Mouse (Mus musculus): ENCODE results near the gene Tlr12. TPM values are rescaled to one million over a fixed set of nuclear protein-coding genes. Genes with fewer than 3 reads are reported as not detected.
A peak's percentile ranks its signal among the peaks of the same experiment; 100 is the strongest.

Tlr12 gene
- polyA plus RNA-seq, 1 experiment = 10.7 TPM

DNA sequence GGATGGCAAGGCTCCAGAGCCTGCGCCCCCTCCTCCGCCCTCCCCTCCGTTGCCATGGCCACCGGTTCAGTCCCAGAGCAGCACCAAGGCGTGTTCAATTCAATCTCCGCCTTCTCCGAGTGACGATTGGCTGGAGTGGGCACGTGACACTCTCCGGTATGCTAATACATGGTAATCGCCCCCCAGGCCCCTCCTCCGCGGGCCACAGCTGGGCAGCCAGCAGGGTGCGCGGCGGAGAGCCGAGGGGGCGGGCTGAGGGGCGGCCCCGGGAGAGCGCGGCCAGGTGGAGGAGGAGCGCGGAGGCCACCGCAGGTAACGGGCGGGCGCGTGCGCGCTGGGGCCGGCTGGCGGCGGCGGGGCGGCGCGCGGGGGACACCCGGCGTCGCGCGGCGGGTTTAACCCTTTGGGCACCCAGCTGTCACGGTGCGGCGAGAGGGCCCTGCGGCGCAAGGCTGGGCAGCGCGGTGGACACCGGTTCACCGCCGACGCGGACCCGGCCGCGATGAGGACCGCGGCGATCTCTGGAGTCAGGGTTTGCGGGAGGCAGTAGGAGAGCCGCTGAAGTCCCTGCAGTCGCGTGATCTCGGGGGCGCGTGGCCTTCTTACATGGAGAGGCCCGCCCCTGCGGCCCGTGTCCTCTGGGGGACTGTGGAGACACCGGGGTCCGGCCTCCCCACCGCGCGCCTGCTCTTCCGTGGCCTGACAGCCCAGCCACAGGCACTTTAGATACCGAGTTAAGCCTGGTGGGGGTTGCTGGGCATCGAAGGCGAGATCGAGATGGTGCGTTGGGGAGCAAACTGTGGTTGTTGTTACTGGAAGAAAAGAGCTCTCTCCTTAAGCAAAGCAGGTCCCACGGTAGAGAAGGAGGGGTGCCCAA, 36.3 kb upstream of the Tlr12 start, which contains the start of gene Phc2:
Gene Phc2 (plus strand): TSS at position 198 of the 877 bp plus-strand sequence.
- peaks cover 3% of the 10 kb centered on the region; the same call in 1 of the 2 replicates for H3K4me1 ChIP-seq (ENCODE audit: control insufficient read depth, insufficient read depth, insufficient read length)
- peak within 1 kb of the TSS; percentile 69 for H3K4me3 ChIP-seq (ENCODE audit: extremely low read depth, insufficient read depth, insufficient read length)
- H3K27me3 ChIP-seq (ENCODE audit: control insufficient read depth, insufficient read depth, low read length) = no peaks in the 10 kb centered on the region
- TF ChIP-seq POLR2A (IDR thresholded peaks at IDR 0.05; ENCODE audit: low read depth, low read length) = no peak
- no peak for TF ChIP-seq CTCF (IDR thresholded peaks at IDR 0.05; ENCODE audit: extremely low read depth, insufficient read depth, insufficient read length, insufficient replicate concordance)
- H3K36me3 ChIP-seq (ENCODE audit: control insufficient read depth, insufficient read depth, low read length) = no peaks in the 10 kb centered on the region
- WGBS = 1% methylated on average over 73 of the region's 85 CpGs
- peak within 1 kb of the TSS; percentile 33 for H3K27ac ChIP-seq (ENCODE audit: insufficient read depth, low read length)
- peak; percentile 84 to 95 for DNase-seq (ENCODE audit: low read depth in 1 of 2, low spot score in 2 of 2)

DNA sequence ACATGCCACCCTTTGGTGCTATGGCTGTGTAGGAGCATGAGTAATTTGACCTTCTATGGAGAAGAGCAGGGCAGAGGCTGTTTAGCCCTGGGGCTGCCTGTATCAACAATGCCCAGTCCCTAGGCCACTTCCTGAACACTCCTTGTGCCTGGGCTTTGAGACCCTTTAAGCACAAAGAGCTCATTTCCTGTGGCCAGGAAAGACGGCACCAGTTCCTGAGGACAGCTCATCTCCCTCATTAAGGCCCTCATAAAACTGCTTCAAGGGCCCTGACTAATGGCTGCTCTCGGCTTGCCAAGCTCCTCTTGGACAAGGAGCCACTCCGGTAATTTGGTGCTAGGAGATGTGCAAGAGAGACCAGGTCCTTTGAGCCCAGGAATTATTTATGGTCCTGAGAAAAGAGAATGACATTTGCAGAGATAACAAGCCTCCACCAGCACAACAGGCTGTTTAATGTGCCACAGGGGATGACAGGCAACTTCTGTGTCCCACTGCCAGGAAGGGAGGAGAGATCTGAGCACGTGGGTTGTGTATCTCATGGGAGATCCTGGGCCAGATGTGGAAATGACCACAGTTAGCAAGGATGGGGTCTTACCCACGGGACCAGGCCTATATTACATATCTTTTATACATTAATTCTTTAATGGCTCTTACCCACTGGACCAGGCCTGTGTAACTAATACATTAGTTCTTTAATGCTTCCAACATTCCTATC, 34.3 kb upstream of the Tlr12 start:
- H3K27me3 ChIP-seq (ENCODE audit: control insufficient read depth, insufficient read depth, low read length) = no peaks in the 10 kb centered on the region
- 60% methylated on average over 5 of the region's 5 CpGs for WGBS
- peaks cover 6% of the 10 kb centered on the region for H3K4me1 ChIP-seq (ENCODE audit: control insufficient read depth, insufficient read depth, insufficient read length)

DNA sequence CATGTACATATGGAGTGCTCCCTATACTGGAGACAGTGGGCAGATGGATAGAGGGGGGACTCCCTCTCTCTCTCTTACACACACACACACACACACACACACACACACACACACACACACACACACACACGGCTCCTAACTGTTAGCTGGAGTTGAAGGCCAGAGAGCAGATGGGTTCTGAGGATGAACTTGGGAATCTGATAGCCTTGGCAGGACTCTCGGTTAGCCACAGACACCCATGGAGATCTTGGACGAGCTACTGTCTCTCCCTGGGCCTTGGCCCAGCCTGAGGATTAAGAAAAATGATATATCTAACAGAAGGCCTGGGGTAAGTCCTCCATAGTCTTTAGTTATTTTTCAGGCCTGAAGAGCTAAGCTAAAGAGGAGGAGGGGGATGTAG, 33.1 kb upstream of the Tlr12 start:
- H3K36me3 ChIP-seq (ENCODE audit: control insufficient read depth, insufficient read depth, low read length) = no peaks in the 10 kb centered on the region
- H3K27me3 ChIP-seq (ENCODE audit: control insufficient read depth, insufficient read depth, low read length) = no peaks in the 10 kb centered on the region
- WGBS = 82% methylated on average over 3 of the region's 3 CpGs
- no peak overlapping the region for H3K27ac ChIP-seq (ENCODE audit: insufficient read depth, low read length)
- no peak overlapping the region for H3K4me3 ChIP-seq (ENCODE audit: extremely low read depth, insufficient read depth, insufficient read length)
- DNase-seq (ENCODE audit: low read depth in 1 of 2, low spot score in 2 of 2) = no peak
- TF ChIP-seq CTCF (IDR thresholded peaks at IDR 0.05; ENCODE audit: extremely low read depth, insufficient read depth, insufficient read length, insufficient replicate concordance) (no peak), POLR2A (IDR thresholded peaks at IDR 0.05; ENCODE audit: low read depth, low read length) (no peak)
- peaks cover 6% of the 10 kb centered on the region for H3K4me1 ChIP-seq (ENCODE audit: control insufficient read depth, insufficient read depth, insufficient read length)

More for the DNA sequence above, 34.3 kb upstream of the Tlr12 start:
- DNase-seq (ENCODE audit: low read depth in 1 of 2, low spot score in 2 of 2) = no peak
- Histone ChIP-seq H3K4me3 (ENCODE audit: extremely low read depth, insufficient read depth, insufficient read length) (no peak overlapping the region), H3K27ac (ENCODE audit: insufficient read depth, low read length) (no peak overlapping the region), H3K36me3 (ENCODE audit: control insufficient read depth, insufficient read depth, low read length) (no peaks in the 10 kb centered on the region)
- TF ChIP-seq POLR2A (IDR thresholded peaks at IDR 0.05; ENCODE audit: low read depth, low read length) (no peak), CTCF (IDR thresholded peaks at IDR 0.05; ENCODE audit: extremely low read depth, insufficient read depth, insufficient read length, insufficient replicate concordance) (no peak)

DNA sequence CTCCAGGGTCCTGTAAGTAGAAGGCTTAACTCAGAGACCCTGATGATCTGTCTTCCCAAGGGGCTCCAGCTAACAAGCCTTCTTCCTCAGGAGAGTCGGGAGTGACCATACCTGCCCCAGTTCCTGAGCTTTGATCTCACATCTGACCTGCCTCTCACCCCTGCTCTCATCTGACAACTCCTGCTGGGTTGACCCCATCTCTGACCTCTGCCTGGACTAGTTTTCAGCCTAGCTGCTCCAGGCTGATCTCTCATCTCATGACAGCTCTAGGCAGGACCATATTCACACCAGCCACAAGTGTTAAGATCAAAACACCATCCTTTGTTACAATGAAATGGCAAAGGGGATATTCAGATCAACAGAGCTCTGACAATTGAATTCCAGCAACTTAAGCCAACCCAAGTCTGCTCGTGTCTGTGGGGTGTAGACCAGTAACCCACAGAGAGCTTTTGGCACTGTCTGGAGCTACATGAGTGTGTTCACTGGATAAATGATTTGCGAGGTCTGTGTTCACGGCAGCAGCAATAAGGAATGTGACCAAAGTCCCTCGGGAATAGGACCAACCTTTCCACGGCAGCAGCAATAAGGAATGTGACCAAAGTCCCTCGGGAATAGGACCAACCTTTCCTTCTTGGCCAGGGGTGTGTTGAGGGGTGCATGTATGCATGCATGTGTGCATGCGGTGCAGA, 30.3 kb upstream of the Tlr12 start:
- Histone ChIP-seq H3K4me1 (ENCODE audit: control insufficient read depth, insufficient read depth, insufficient read length) (peaks cover 3% of the 10 kb centered on the region; the same call in 1 of the 2 replicates), H3K27ac (ENCODE audit: insufficient read depth, low read length) (no peak overlapping the region), H3K4me3 (ENCODE audit: extremely low read depth, insufficient read depth, insufficient read length) (no peak overlapping the region), H3K27me3 (ENCODE audit: control insufficient read depth, insufficient read depth, low read length) (no peaks in the 10 kb centered on the region), H3K36me3 (ENCODE audit: control insufficient read depth, insufficient read depth, low read length) (no peaks in the 10 kb centered on the region)
- TF ChIP-seq POLR2A (IDR thresholded peaks at IDR 0.05; ENCODE audit: low read depth, low read length) (no peak), CTCF (IDR thresholded peaks at IDR 0.05; ENCODE audit: extremely low read depth, insufficient read depth, insufficient read length, insufficient replicate concordance) (no peak)
- WGBS = 87% methylated on average over 8 of the region's 8 CpGs
- DNase-seq (ENCODE audit: low read depth in 1 of 2, low spot score in 2 of 2) = no peak

DNA sequence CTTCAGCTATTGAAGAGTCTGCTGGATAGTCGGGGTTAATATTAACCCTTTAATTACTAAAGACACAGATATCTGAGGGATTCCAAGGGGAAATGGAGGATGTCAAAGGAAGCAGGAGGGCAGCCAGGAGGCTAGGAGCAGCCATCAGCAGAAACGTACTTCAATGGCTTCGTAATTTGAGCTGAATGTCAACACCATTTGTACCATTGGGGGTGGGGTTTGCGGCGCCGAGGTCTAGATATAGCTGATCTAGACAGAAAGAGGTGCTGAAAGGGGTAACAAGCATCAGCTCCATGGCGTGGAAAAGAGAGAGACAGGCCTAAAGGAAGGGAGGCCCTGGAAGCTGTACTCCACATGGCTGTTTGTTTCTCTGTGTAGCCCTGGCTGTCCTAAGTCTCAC, 28.3 kb upstream of the Tlr12 start:
- no peak overlapping the region for H3K4me3 ChIP-seq (ENCODE audit: extremely low read depth, insufficient read depth, insufficient read length)
- peaks cover 3% of the 10 kb centered on the region; the same call in 1 of the 2 replicates for H3K4me1 ChIP-seq (ENCODE audit: control insufficient read depth, insufficient read depth, insufficient read length)
- H3K27ac ChIP-seq (ENCODE audit: insufficient read depth, low read length) = no peak overlapping the region
- TF ChIP-seq POLR2A (IDR thresholded peaks at IDR 0.05; ENCODE audit: low read depth, low read length) = no peak
- no peaks in the 10 kb centered on the region for H3K36me3 ChIP-seq (ENCODE audit: control insufficient read depth, insufficient read depth, low read length)
- H3K27me3 ChIP-seq (ENCODE audit: control insufficient read depth, insufficient read depth, low read length) = no peaks in the 10 kb centered on the region
- DNase-seq (ENCODE audit: low read depth in 1 of 2, low spot score in 2 of 2) = no peak
- WGBS = 84% methylated on average over 7 of the region's 7 CpGs

DNA sequence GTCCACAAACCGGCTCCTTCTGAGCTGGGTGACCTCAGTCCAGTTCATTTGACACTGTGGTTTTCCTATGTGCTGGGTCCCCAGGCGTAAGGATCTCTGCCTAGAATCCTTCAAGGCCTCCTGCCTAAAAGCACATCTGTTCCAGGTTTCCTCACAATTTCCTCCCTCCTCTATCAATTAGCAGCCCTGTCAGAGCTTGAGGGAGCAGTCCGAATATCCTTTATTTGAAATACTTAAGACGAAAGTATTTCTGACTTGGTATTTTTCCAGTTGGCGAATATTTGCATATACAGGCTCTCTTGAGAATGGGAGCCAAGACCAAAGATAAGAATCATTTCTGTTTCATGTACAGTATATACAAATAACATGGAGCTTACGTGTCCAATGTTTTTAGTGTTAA, 27.5 kb upstream of the Tlr12 start:
- WGBS = 83% methylated on average over 6 of the region's 6 CpGs
- Histone ChIP-seq H3K36me3 (ENCODE audit: control insufficient read depth, insufficient read depth, low read length) (no peaks in the 10 kb centered on the region), H3K4me3 (ENCODE audit: extremely low read depth, insufficient read depth, insufficient read length) (no peak overlapping the region), H3K27me3 (ENCODE audit: control insufficient read depth, insufficient read depth, low read length) (no peaks in the 10 kb centered on the region), H3K27ac (ENCODE audit: insufficient read depth, low read length) (no peak overlapping the region), H3K4me1 (ENCODE audit: control insufficient read depth, insufficient read depth, insufficient read length) (peaks cover 3% of the 10 kb centered on the region; the same call in 1 of the 2 replicates)
- DNase-seq (ENCODE audit: low read depth in 1 of 2, low spot score in 2 of 2) = no peak
- no peak for TF ChIP-seq POLR2A (IDR thresholded peaks at IDR 0.05; ENCODE audit: low read depth, low read length)
- TF ChIP-seq CTCF (IDR thresholded peaks at IDR 0.05; ENCODE audit: extremely low read depth, insufficient read depth, insufficient read length, insufficient replicate concordance) = no peak

Data from spleen, adult 2 months (tissue).